Comparison of ENCODE assay signal across 14 mouse cellular contexts in the genomic region with DNA sequence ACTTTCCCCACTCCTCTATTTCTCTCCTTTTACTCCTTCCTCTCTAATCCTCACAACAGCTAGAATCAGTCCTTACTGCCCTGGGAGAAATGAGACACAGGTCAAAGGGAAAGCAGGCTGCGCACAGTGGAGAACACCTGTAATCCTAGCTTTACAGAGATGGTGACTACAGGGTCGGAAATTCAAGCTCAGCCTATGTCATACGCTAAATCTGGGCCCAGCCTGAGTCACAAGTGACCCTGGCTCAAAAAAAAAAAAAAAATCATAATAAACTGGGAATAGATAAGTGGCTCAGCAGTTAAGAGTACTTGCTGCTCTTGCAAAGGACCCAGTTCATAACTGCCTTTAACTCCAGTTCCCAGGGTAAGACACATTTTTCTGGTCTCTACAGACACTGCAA.
"Had no signal": no experiment of that assay in that cellular context is flagged by ENCODE, and none has a peak within 500 bp of the region (broad histone marks: within the 10 kb centered on the region; RNA-seq: fewer than 3 reads in every experiment).

No protein-coding gene starts in this region.

- H3K4me2 ChIP-seq: limb, embryonic 15.5 days; liver, embryonic 12.5 days; lung, embryonic 14.5 days; neural tube, embryonic 15.5 days had no signal

- H3K27ac ChIP-seq: left cerebral cortex, adult 2 months; limb, embryonic 15.5 days; liver, embryonic 12.5 days; midbrain, embryonic 10.5 days; neural tube, embryonic 15.5 days; stomach, postnatal 0 days had no signal

- H3K4me3 ChIP-seq: left cerebral cortex, adult 2 months; limb, embryonic 15.5 days; liver, embryonic 12.5 days; midbrain, embryonic 10.5 days; myocyte; neural tube, embryonic 15.5 days had no signal

- H3K9ac ChIP-seq: limb, embryonic 15.5 days; liver, embryonic 12.5 days; lung, embryonic 14.5 days; neural tube, embryonic 15.5 days had no signal

- DNase-seq: lung, embryonic 14.5 days; lung, postnatal 10 days; lung, postnatal 4 days; midbrain, embryonic 14.5 days; right cerebral cortex, adult 18-20 months; right cerebral cortex, postnatal 25 days; thymus, postnatal 4 days had no signal

- ATAC-seq: liver, embryonic 12.5 days had no signal

- H3K27me3 ChIP-seq: limb, embryonic 15.5 days; liver, embryonic 12.5 days had no signal

- H3K36me3 ChIP-seq: limb, embryonic 15.5 days; liver, embryonic 12.5 days; neural tube, embryonic 15.5 days had no signal

- H3K9me3 ChIP-seq: limb, embryonic 15.5 days; liver, embryonic 12.5 days; midbrain, embryonic 10.5 days; neural tube, embryonic 15.5 days had no signal
